Mouse (Mus musculus): ENCODE data around the gene Ddx28.

- TF ChIP-seq POLR2A (IDR thresholded peaks at IDR 0.05; ENCODE audit: control insufficient read depth, low read depth, low read length) (no peak), CTCF (IDR thresholded peaks at IDR 0.05; ENCODE audit: control insufficient read depth, insufficient read depth, insufficient replicate concordance, low read depth, low read length) (no peak)
Observed at GRCm38 (mm10) chr8:105992499-105992898, 19.2 kb downstream of the Ddx28 start.
